Mouse (Mus musculus): ENCODE measurements around the gene Jpt1. TPM values are rescaled to one million over a fixed set of nuclear protein-coding genes. Genes with fewer than 3 reads are reported as not detected.
A peak's percentile ranks its signal among the peaks of the same experiment; 100 is the strongest.

The Jpt1 gene
- polyA plus RNA-seq (2014; fragmentation: Nextera tagmentation; extraction: Ambion mirVana): 990 and 1,006 TPM in 2 replicates

- H3K4me2 ChIP-seq (replicated peaks; ENCODE audit: low read depth, low read length): peak within 1 kb of the TSS; percentile 88
- no peaks in the 10 kb centered on the region for H3K27me3 ChIP-seq (ENCODE audit: control insufficient read depth, insufficient read depth, low read length)
- H3K4me1 ChIP-seq (replicated peaks; ENCODE audit: control insufficient read depth, insufficient read depth, low read length): peaks cover 18% of the 10 kb centered on the region; the same call in 1 of the 2 replicates
- no peaks in the 10 kb centered on the region for H3K36me3 ChIP-seq (ENCODE audit: control insufficient read depth, insufficient read depth, low read length)
- peak; percentile 96 for DNase-seq (ENCODE audit: low spot score)
- peak within 1 kb of the TSS; percentile 99 for H3K9ac ChIP-seq (ENCODE audit: low read depth, low read length)
- peak within 1 kb of the TSS; percentile 80 for H3K27ac ChIP-seq (ENCODE audit: low read depth, low read length)
- ATAC-seq (ENCODE audit: low FRiP score): peak; percentile 97
- peak within 1 kb of the TSS; percentile 100 for H3K4me3 ChIP-seq (ENCODE audit: low read depth, low read length)
- H3K9me3 ChIP-seq (ENCODE audit: control insufficient read depth, low read length): no peaks in the 10 kb centered on the region
- 0% methylated on average over 23 of the region's 24 CpGs for WGBS
These were observed at the start of gene Jpt1 for GRCm38 (mm10) chr11:115514238-115514663. Gene Jpt1, minus strand, starts transcription at chr11:115514387.

- DNase-seq (ENCODE audit: low spot score) (peak; percentile 23), ATAC-seq (ENCODE audit: low FRiP score) (no peak)
- H3K27me3 ChIP-seq (ENCODE audit: control insufficient read depth, insufficient read depth, low read length): no peaks in the 10 kb centered on the region
- peaks cover 2% of the 10 kb centered on the region; the same call in 1 of the 2 replicates for H3K4me1 ChIP-seq (replicated peaks; ENCODE audit: control insufficient read depth, insufficient read depth, low read length)
- no peaks in the 10 kb centered on the region for H3K36me3 ChIP-seq (ENCODE audit: control insufficient read depth, insufficient read depth, low read length)
- H3K27ac ChIP-seq (ENCODE audit: low read depth, low read length): no peak overlapping the region
- H3K9me3 ChIP-seq (ENCODE audit: control insufficient read depth, low read length): no peaks in the 10 kb centered on the region
- 45% methylated on average over 4 of the region's 4 CpGs for WGBS
- H3K4me2 ChIP-seq (replicated peaks; ENCODE audit: low read depth, low read length): peak overlapping the region; percentile 67
- 0 out of 2 replicates have a peak overlapping the region, but pooled peaks have one; percentile 21 for H3K9ac ChIP-seq (ENCODE audit: low read depth, low read length)
- peak overlapping the region; percentile 79 for H3K4me3 ChIP-seq (ENCODE audit: low read depth, low read length)
These were observed 49.2 kb upstream of the Jpt1 start for GRCm38 (mm10) chr11:115563406-115563805.

GRCm38 (mm10) chr11:115555717-115556116 lies 41.5 kb upstream of the Jpt1 start:
- no peaks in the 10 kb centered on the region for H3K4me1 ChIP-seq (replicated peaks; ENCODE audit: control insufficient read depth, insufficient read depth, low read length)
- H3K36me3 ChIP-seq (ENCODE audit: control insufficient read depth, insufficient read depth, low read length): no peaks in the 10 kb centered on the region
- H3K9ac ChIP-seq (ENCODE audit: low read depth, low read length): no peak overlapping the region
- WGBS: 80% methylated on average over 17 of the region's 17 CpGs
- H3K27ac ChIP-seq (ENCODE audit: low read depth, low read length): no peak overlapping the region
- no peak for DNase-seq (ENCODE audit: low spot score)
- no peaks in the 10 kb centered on the region for H3K27me3 ChIP-seq (ENCODE audit: control insufficient read depth, insufficient read depth, low read length)
- H3K4me2 ChIP-seq (replicated peaks; ENCODE audit: low read depth, low read length): no peak overlapping the region
- no peak for ATAC-seq (ENCODE audit: low FRiP score)
- no peaks in the 10 kb centered on the region for H3K9me3 ChIP-seq (ENCODE audit: control insufficient read depth, low read length)
- H3K4me3 ChIP-seq (ENCODE audit: low read depth, low read length): no peak overlapping the region

GRCm38 (mm10) chr11:115552783-115553182 lies 38.6 kb upstream of the Jpt1 start:
- DNase-seq (ENCODE audit: low spot score) (no peak), ATAC-seq (ENCODE audit: low FRiP score) (no peak)
- 63% methylated on average over 4 of the region's 4 CpGs for WGBS
- Histone ChIP-seq H3K9ac (ENCODE audit: low read depth, low read length) (no peak overlapping the region), H3K9me3 (ENCODE audit: control insufficient read depth, low read length) (no peaks in the 10 kb centered on the region), H3K4me1 (replicated peaks; ENCODE audit: control insufficient read depth, insufficient read depth, low read length) (no peaks in the 10 kb centered on the region), H3K27me3 (ENCODE audit: control insufficient read depth, insufficient read depth, low read length) (no peaks in the 10 kb centered on the region), H3K27ac (ENCODE audit: low read depth, low read length) (no peak overlapping the region), H3K4me2 (replicated peaks; ENCODE audit: low read depth, low read length) (no peak overlapping the region), H3K4me3 (ENCODE audit: low read depth, low read length) (no peak overlapping the region), H3K36me3 (ENCODE audit: control insufficient read depth, insufficient read depth, low read length) (no peaks in the 10 kb centered on the region)

GRCm38 (mm10) chr11:115543571-115543970 lies 29.4 kb upstream of the Jpt1 start:
- H3K9me3 ChIP-seq (ENCODE audit: control insufficient read depth, low read length): no peaks in the 10 kb centered on the region
- ATAC-seq (ENCODE audit: low FRiP score) (no peak), DNase-seq (ENCODE audit: low spot score) (no peak)
- 84% methylated on average over 4 of the region's 4 CpGs for WGBS
- no peaks in the 10 kb centered on the region for H3K36me3 ChIP-seq (ENCODE audit: control insufficient read depth, insufficient read depth, low read length)
- H3K27me3 ChIP-seq (ENCODE audit: control insufficient read depth, insufficient read depth, low read length): no peaks in the 10 kb centered on the region
- no peaks in the 10 kb centered on the region for H3K4me1 ChIP-seq (replicated peaks; ENCODE audit: control insufficient read depth, insufficient read depth, low read length)
- no peak overlapping the region for H3K27ac ChIP-seq (ENCODE audit: low read depth, low read length)
- no peak overlapping the region for H3K4me3 ChIP-seq (ENCODE audit: low read depth, low read length)
- H3K4me2 ChIP-seq (replicated peaks; ENCODE audit: low read depth, low read length): no peak overlapping the region
- no peak overlapping the region for H3K9ac ChIP-seq (ENCODE audit: low read depth, low read length)

GRCm38 (mm10) chr11:115538045-115538444 lies 23.9 kb upstream of the Jpt1 start:
- Histone ChIP-seq H3K9ac (ENCODE audit: low read depth, low read length) (no peak overlapping the region), H3K36me3 (ENCODE audit: control insufficient read depth, insufficient read depth, low read length) (peaks cover 3% of the 10 kb centered on the region), H3K4me1 (replicated peaks; ENCODE audit: control insufficient read depth, insufficient read depth, low read length) (no peaks in the 10 kb centered on the region), H3K27me3 (ENCODE audit: control insufficient read depth, insufficient read depth, low read length) (no peaks in the 10 kb centered on the region), H3K27ac (ENCODE audit: low read depth, low read length) (no peak overlapping the region), H3K9me3 (ENCODE audit: control insufficient read depth, low read length) (no peaks in the 10 kb centered on the region), H3K4me2 (replicated peaks; ENCODE audit: low read depth, low read length) (no peak overlapping the region), H3K4me3 (ENCODE audit: low read depth, low read length) (no peak overlapping the region)
- ATAC-seq (ENCODE audit: low FRiP score) (no peak), DNase-seq (ENCODE audit: low spot score) (no peak)
- 68% methylated on average over 2 of the region's 2 CpGs for WGBS

- Histone ChIP-seq H3K9me3 (ENCODE audit: control insufficient read depth, low read length) (no peaks in the 10 kb centered on the region), H3K4me2 (replicated peaks; ENCODE audit: low read depth, low read length) (peak overlapping the region; percentile 12; the same call in 1 of the 2 replicates), H3K27ac (ENCODE audit: low read depth, low read length) (peak overlapping the region; percentile 100), H3K36me3 (ENCODE audit: control insufficient read depth, insufficient read depth, low read length) (peaks cover 8% of the 10 kb centered on the region), H3K4me1 (replicated peaks; ENCODE audit: control insufficient read depth, insufficient read depth, low read length) (no peaks in the 10 kb centered on the region), H3K4me3 (ENCODE audit: low read depth, low read length) (peak overlapping the region; percentile 94), H3K27me3 (ENCODE audit: control insufficient read depth, insufficient read depth, low read length) (no peaks in the 10 kb centered on the region), H3K9ac (ENCODE audit: low read depth, low read length) (peak overlapping the region; percentile 97; the same call in 1 of the 2 replicates)
- DNase-seq (ENCODE audit: low spot score) (no peak), ATAC-seq (ENCODE audit: low FRiP score) (no peak)
- WGBS: 84% methylated on average over 10 of the region's 10 CpGs
These were observed 22.8 kb upstream of the Jpt1 start for GRCm38 (mm10) chr11:115536856-115537568.

- ATAC-seq (ENCODE audit: low FRiP score) (peak; percentile 95), DNase-seq (ENCODE audit: low spot score) (peak; percentile 100)
- WGBS: 2% methylated on average over 44 of the region's 70 CpGs
- Histone ChIP-seq H3K4me2 (replicated peaks; ENCODE audit: low read depth, low read length) (peak within 1 kb of the TSS; percentile 70), H3K9ac (ENCODE audit: low read depth, low read length) (peak within 1 kb of the TSS; percentile 97), H3K27ac (ENCODE audit: low read depth, low read length) (peak within 1 kb of the TSS; percentile 100), H3K9me3 (ENCODE audit: control insufficient read depth, low read length) (no peaks in the 10 kb centered on the region), H3K4me3 (ENCODE audit: low read depth, low read length) (peak within 1 kb of the TSS; percentile 94), H3K4me1 (replicated peaks; ENCODE audit: control insufficient read depth, insufficient read depth, low read length) (no peaks in the 10 kb centered on the region), H3K36me3 (ENCODE audit: control insufficient read depth, insufficient read depth, low read length) (peaks cover 10% of the 10 kb centered on the region), H3K27me3 (ENCODE audit: control insufficient read depth, insufficient read depth, low read length) (no peaks in the 10 kb centered on the region)
These were observed 22.0 kb upstream of the Jpt1 start, which contains the start of gene Sumo2 for GRCm38 (mm10) chr11:115536038-115536681. Gene Sumo2, minus strand, starts transcription at chr11:115536276.

Measured in hindbrain, embryonic 11.5 days (tissue).